Mouse (Mus musculus) midbrain, embryonic 16.5 days (tissue): Measurements from ENCODE around the gene Zfand3. TPM values are rescaled to one million over a fixed set of nuclear protein-coding genes. Genes with fewer than 3 reads are reported as not detected.

Experiments used
- ATAC-seq: fragments of 200-750 bp; cut with Nextera tagmentation; 2 replicates; pipeline ENCODE4 v1.8.0; 2017; ENCODE audit warnings: moderate TSS enrichment
- H3K27ac ChIP-seq: fragments of 300-500 bp; sonication (generic); 2 replicates; pipeline ENCODE4 v1.5.1; 2014; ENCODE audit warnings: mild to moderate bottlenecking, low read length, mixed read lengths
- H3K27me3 ChIP-seq: fragments of 300-500 bp; sonication (generic); 2 replicates; pipeline ENCODE4 v1.6.1; 2014; ENCODE audit warnings: low read depth, low read length, mixed read lengths; ENCODE audit not compliant: control insufficient read depth, insufficient read depth
- H3K36me3 ChIP-seq: fragments of 300-500 bp; sonication (generic); 2 replicates; pipeline ENCODE4 v1.6.1; 2014; ENCODE audit warnings: mild to moderate bottlenecking, low read length, moderate library complexity, mixed read lengths; ENCODE audit not compliant: control insufficient read depth, insufficient read depth
- H3K4me1 ChIP-seq: fragments of 300-500 bp; sonication (generic); 2 replicates; pipeline ENCODE4 v1.6.1; 2014; ENCODE audit warnings: mild to moderate bottlenecking, low read length, mixed read lengths; ENCODE audit not compliant: control insufficient read depth, insufficient read depth
- H3K4me2 ChIP-seq: fragments of 300-500 bp; sonication (generic); 2 replicates; pipeline ENCODE4 v1.6.1; 2014; ENCODE audit warnings: mild to moderate bottlenecking, low read length, mixed read lengths
- H3K4me3 ChIP-seq: fragments of 300-500 bp; sonication (generic); 2 replicates; pipeline ENCODE4 v1.5.1; 2014; ENCODE audit warnings: low read depth, mild to moderate bottlenecking, low read length, moderate library complexity, mixed read lengths
- H3K9ac ChIP-seq: fragments of 300-500 bp; sonication (generic); 2 replicates; pipeline ENCODE4 v1.6.1; 2014; ENCODE audit warnings: low read depth, low read length, mixed read lengths
- H3K9me3 ChIP-seq: fragments of 300-500 bp; sonication (generic); replicated peaks from 2 replicates; pipeline ENCODE4 v1.6.1; 2014; ENCODE audit warnings: mild to moderate bottlenecking, low read length, mixed read lengths; ENCODE audit not compliant: control insufficient read depth, poor library complexity, severe bottlenecking
- WGBS: fragments of 180-500 bp; shearing (Covaris S2); extraction: QIAGEN DNeasy Blood & Tissue Kit; methylation state at CpG from one replicate; pipeline ENCODE4 v1.1.7; 2014; 5-methylcytosine and 5-hydroxymethylcytosine counted together
- polyA plus RNA-seq: library from polyadenylated mRNA; unstranded; fragments of >200 nt; fragmentation: Nextera tagmentation; extraction: Ambion mirVana; gene quantifications from 2 replicates; pipeline ENCODE4 v1.2.1, GENCODE M21; 2015

The Zfand3 gene
- polyA plus RNA-seq, 1 experiment from 2014 or later = 48.7 TPM

DNA sequence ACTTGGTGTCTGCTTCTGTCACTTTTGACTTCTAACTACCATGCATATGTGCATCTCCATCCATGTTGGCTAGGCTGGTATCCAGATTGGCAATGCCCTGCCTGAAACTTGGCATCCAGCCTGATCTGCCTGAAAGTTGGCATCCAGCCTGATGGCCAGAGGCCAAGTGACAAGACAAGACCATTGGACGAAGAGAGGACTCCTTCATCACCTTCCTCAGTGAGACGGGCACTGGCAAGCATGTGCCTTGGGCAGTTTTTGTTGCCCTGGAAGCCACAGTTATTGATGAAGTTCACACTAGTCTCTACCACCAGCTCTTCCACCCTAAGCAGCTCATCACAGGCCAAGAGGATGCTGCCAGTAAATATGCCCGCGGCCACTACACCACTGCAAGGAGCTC lies 172.9 kb downstream of the Zfand3 start:
- H3K4me3 ChIP-seq = no peak overlapping the region
- no peak overlapping the region for H3K27ac ChIP-seq
- no peaks in the 10 kb centered on the region for H3K27me3 ChIP-seq
- H3K9me3 ChIP-seq = no peaks in the 10 kb centered on the region
- no peaks in the 10 kb centered on the region for H3K4me1 ChIP-seq
- no peak overlapping the region for H3K4me2 ChIP-seq
- no peaks in the 10 kb centered on the region for H3K36me3 ChIP-seq
- WGBS = 72% methylated on average over 4 of the region's 4 CpGs
- ATAC-seq = no peak
- no peak overlapping the region for H3K9ac ChIP-seq

DNA sequence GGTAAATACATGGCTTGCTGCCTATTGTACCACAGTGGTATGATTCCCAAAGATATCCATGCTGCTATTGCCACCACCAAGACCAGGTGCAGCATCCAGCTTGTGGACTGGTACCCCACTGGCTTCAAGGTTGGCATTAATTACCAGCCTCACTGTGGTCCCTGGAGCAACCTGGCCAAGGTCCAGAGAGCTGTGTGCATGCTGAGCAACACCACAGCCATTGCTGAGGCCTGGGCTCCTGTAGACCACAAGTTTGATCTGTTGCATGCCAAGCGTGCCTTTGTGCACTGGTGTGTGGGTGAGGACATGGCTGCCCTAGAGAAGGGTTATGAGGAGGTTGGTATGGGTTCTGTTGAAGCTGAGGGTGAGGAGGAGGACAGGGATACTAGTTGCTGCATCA lies 173.9 kb downstream of the Zfand3 start:
- Histone ChIP-seq H3K9me3 (no peaks in the 10 kb centered on the region), H3K9ac (no peak overlapping the region), H3K4me3 (no peak overlapping the region), H3K4me1 (0 out of 2 replicates have a peak, but pooled peaks cover 1% of the 10 kb centered on the region), H3K4me2 (no peak overlapping the region), H3K27ac (no peak overlapping the region), H3K27me3 (no peaks in the 10 kb centered on the region), H3K36me3 (no peaks in the 10 kb centered on the region)
- no peak for ATAC-seq
- 82% methylated on average over 1 of the region's 1 CpGs for WGBS

- ATAC-seq = no peak
- Histone ChIP-seq H3K4me3 (no peak overlapping the region), H3K4me2 (no peak overlapping the region), H3K9ac (no peak overlapping the region), H3K27me3 (no peaks in the 10 kb centered on the region), H3K4me1 (0 out of 2 replicates have a peak, but pooled peaks cover 2% of the 10 kb centered on the region), H3K36me3 (no peaks in the 10 kb centered on the region), H3K27ac (no peak overlapping the region), H3K9me3 (no peaks in the 10 kb centered on the region)
- WGBS = 90% methylated on average over 6 of the region's 6 CpGs
Observed at GRCm38 (mm10) chr17:30180197-30180596, 175.7 kb downstream of the Zfand3 start.

DNA sequence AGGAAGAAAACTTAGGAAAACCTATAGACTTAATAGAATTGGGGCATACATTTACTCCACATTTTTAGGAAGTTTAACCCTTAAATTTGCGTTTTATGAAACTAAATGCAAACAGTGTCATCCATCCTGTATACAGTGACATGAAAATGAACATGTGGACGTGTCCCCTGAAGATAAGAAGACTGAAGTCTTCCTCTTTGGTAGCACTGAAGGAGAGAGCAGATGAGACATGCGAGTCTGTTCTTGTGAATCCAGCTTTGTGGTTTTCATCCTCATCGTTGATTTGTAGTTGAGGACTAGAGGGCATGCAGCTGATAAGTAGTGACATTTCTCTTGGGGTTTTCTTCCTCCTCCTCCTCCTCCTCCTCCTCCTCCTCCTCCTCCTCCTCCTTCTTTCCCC lies 177.0 kb downstream of the Zfand3 start:
- Histone ChIP-seq H3K4me2 (no peak overlapping the region), H3K9me3 (no peaks in the 10 kb centered on the region), H3K27ac (no peak overlapping the region), H3K36me3 (no peaks in the 10 kb centered on the region), H3K4me1 (0 out of 2 replicates have a peak, but pooled peaks cover 2% of the 10 kb centered on the region), H3K4me3 (no peak overlapping the region), H3K9ac (no peak overlapping the region), H3K27me3 (no peaks in the 10 kb centered on the region)
- 96% methylated on average over 4 of the region's 4 CpGs for WGBS
- ATAC-seq = no peak

- Histone ChIP-seq H3K4me1 (peaks cover 5% of the 10 kb centered on the region), H3K4me3 (no peak overlapping the region), H3K36me3 (no peaks in the 10 kb centered on the region), H3K27ac (no peak overlapping the region), H3K9me3 (no peaks in the 10 kb centered on the region), H3K4me2 (no peak overlapping the region), H3K27me3 (no peaks in the 10 kb centered on the region), H3K9ac (no peak overlapping the region)
- no peak for ATAC-seq
- WGBS = 91% methylated on average over 2 of the region's 2 CpGs
Observed at GRCm38 (mm10) chr17:30182063-30182462, 177.5 kb downstream of the Zfand3 start.

DNA sequence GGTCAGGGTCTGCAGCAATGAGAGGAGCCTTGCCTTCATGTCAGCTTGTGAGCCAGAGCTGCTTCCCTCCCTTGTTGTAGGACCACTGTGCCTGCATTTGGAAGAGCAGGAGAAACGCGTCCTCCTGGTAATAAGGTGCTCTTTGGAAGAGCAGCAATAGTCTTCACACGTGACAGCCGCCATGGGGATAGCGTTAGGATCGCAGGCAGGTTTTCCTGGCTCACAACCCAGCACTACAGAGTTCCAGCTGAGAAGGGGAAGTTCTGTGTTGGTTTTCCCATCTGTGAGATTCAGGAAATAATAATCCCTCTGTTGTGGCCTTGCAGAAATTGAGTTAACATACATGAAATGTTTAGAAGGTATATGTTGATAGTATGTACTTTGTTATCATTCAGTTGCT lies 179.0 kb downstream of the Zfand3 start:
- H3K9me3 ChIP-seq = no peaks in the 10 kb centered on the region
- H3K36me3 ChIP-seq = no peaks in the 10 kb centered on the region
- ATAC-seq = no peak
- H3K27ac ChIP-seq = no peak overlapping the region
- H3K27me3 ChIP-seq = no peaks in the 10 kb centered on the region
- no peak overlapping the region for H3K4me3 ChIP-seq
- peaks cover 20% of the 10 kb centered on the region for H3K4me1 ChIP-seq
- WGBS = 85% methylated on average over 6 of the region's 6 CpGs
- H3K9ac ChIP-seq = no peak overlapping the region
- H3K4me2 ChIP-seq = no peak overlapping the region

DNA sequence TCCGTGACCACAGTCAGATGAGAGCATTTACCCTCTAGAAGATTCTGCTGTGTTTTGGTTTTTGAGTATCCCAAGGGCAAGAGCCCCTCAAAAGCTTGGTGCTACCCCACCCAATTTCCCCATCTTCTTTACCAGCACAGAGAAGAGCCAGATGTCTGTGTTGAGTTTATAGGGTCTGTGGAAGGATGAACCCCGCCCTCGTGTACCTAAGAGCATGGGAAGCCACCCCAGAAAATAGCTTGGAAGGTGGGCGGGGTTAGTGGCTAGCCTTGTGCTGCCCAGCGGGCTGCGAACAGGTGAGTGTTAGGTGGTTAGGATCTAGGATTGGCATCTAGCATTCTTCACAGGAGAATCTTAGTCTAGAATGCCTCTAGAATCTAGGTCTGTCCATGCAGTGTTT lies 182.6 kb downstream of the Zfand3 start:
- Histone ChIP-seq H3K27me3 (no peaks in the 10 kb centered on the region), H3K4me3 (no peak overlapping the region), H3K9me3 (no peaks in the 10 kb centered on the region), H3K27ac (peak overlapping the region; percentile 75), H3K36me3 (no peaks in the 10 kb centered on the region), H3K4me1 (peaks cover 36% of the 10 kb centered on the region), H3K4me2 (no peak overlapping the region), H3K9ac (no peak overlapping the region)
- no peak for ATAC-seq
- 94% methylated on average over 6 of the region's 6 CpGs for WGBS

GRCm38 (mm10) chr17:30187581-30187980 lies 183.0 kb downstream of the Zfand3 start:
- ATAC-seq = peak; percentile 19

DNA sequence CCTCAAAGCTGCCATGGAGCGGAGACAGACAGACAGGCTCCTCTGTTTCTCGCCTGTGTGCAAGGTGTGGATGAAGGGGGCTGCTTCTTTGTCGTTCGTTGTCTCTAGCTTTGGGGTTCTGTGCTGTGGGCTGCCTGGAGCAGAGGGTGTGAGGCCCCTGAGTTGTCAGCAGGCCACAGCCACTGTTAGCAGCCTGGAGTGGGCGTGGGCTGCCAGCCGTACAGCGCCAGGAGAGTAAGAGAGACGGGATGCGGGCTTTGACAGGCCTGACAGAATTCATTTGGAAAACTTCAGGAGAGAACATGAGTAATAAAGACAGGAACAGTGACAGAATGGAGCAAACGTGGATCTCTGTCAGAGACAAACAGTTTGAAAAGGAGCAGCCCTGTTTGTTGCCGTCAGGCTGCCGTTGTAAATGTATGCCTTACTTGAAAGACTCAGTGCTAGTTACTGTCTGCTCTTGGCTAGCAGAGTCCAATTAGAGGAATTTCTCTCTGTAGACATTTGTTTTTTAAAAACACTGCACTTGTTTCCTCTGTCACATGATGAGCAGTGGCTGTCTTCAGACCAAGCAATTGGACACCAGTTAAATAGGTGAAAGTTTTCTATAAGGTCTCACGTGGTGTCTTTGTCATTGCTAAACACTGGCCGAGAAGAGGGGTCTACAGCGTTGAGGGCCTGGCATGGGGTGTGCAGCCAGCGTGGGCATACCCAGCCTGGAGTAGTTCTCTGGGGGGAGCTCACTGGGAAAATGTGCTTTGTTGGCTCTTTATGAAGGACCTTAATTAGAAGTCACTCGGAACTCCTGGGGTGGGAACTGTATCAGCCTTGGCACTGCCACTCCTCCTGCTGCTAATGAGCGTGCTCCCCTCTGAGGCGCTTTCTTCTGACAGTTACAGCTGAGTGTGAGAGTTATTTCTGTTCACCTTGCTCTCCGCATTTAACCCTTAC lies 183.8 kb downstream of the Zfand3 start:
- H3K27me3 ChIP-seq = no peaks in the 10 kb centered on the region
- WGBS = 8% methylated on average over 20 of the region's 20 CpGs
- H3K36me3 ChIP-seq = no peaks in the 10 kb centered on the region
- peak overlapping the region; percentile 82 for H3K27ac ChIP-seq
- H3K4me3 ChIP-seq = no peak overlapping the region
- peak overlapping the region; percentile 23; the same call in 1 of the 2 replicates for H3K4me2 ChIP-seq
- ATAC-seq = peak; percentile 87
- no peaks in the 10 kb centered on the region for H3K9me3 ChIP-seq
- H3K4me1 ChIP-seq = peaks cover 45% of the 10 kb centered on the region
- peak overlapping the region; percentile 37 for H3K9ac ChIP-seq

More at GRCm38 (mm10) chr17:30187581-30187980, 183.0 kb downstream of the Zfand3 start:
- no peaks in the 10 kb centered on the region for H3K27me3 ChIP-seq
- peak overlapping the region; percentile 37 for H3K9ac ChIP-seq
- peak overlapping the region; percentile 82 for H3K27ac ChIP-seq
- peak overlapping the region; percentile 23; the same call in 1 of the 2 replicates for H3K4me2 ChIP-seq
- WGBS = 8% methylated on average over 5 of the region's 5 CpGs
- no peaks in the 10 kb centered on the region for H3K36me3 ChIP-seq
- no peaks in the 10 kb centered on the region for H3K9me3 ChIP-seq
- H3K4me3 ChIP-seq = no peak overlapping the region
- peaks cover 38% of the 10 kb centered on the region for H3K4me1 ChIP-seq
